Mouse (Mus musculus) G1E (cell line): ENCODE results near the gene Tenm2.

ENCODE experiments used
- CTCF ChIP-seq: IDR thresholded peaks from 2 replicates; pipeline ENCODE4 v1.5.1; 2012; ENCODE audit warnings: low read depth, low read length, inconsistent platforms, mixed read lengths
- POLR2AphosphoS5 ChIP-seq: IDR thresholded peaks from 2 replicates; pipeline ENCODE4 v1.6.1; 2012; ENCODE audit warnings: low read depth, low read length, inconsistent platforms; ENCODE audit not compliant: insufficient replicate concordance
- TAL1 ChIP-seq: conservative IDR thresholded peaks from 2 replicates; pipeline ENCODE4 v1.6.1; 2012; ENCODE audit warnings: low read depth, low read length, inconsistent platforms, mixed read lengths

DNA sequence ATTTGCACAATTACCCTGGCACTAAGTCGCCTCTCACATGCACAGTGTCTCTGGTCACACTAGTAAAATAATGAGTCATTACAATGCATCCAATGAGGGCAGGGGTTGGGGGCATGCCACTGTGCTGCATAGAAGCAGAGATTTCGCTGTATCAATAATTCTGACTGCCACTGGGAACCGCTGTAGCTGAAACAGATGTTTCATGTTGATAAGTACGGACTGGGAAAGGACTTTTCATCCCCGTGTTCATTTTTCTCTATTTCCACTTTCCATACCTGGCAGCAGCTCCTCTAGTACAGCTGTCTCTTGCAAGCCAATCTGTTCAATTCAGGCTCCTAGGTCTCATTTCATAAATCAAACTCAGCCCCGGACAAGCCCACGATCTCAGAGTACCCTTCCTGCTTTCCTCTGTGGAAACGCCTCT lies 433.5 kb downstream of the Tenm2 start:
- TF ChIP-seq CTCF (no peak), TAL1 (no peak), POLR2AphosphoS5 (no peak)
